Mouse (Mus musculus): ENCODE results near the gene Rpl10a. TPM values are rescaled to one million over a fixed set of nuclear protein-coding genes. Genes with fewer than 3 reads are reported as not detected.

Gene Rpl10a
- 616 TPM in 2 replicates for polyA plus RNA-seq (2014; fragmentation: Nextera tagmentation; extraction: Ambion mirVana)

DNA sequence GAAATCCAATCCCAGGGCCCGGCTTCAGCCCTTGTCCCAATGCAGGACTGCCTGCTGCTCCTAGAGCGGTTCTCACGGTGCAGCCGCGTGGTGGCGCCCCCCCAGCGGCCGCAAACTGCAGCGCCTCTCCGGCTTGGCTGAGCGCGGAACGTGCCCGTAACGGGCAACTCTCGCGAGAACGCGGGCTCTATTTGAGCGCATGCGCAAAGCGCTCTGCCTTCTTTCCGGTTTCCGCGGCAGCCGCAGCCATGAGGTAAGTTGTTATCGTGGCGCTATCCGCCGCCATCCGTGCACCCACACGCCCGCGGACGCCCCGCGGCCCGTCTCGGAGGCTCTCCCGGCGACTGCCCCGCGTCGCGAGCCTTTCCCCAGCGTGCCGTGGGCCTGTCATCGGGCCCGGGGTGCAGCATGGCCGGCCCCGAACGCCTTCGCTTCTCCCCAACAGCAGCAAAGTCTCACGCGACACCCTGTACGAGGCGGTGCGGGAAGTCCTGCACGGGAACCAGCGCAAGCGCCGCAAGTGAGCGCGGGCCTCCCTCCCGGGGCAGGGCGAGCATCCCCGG, at the start of gene Rpl10a:
Gene Rpl10a, plus strand, starts transcription at position 106 of the 563 bp plus-strand sequence.
- peak; percentile 99 for DNase-seq (ENCODE audit: low spot score)
- Histone ChIP-seq H3K27me3 (ENCODE audit: control insufficient read depth, insufficient read depth, low read length) (no peaks in the 10 kb centered on the region), H3K9ac (ENCODE audit: low read length) (peak within 1 kb of the TSS; percentile 99), H3K4me3 (ENCODE audit: low read depth, low read length) (peak within 1 kb of the TSS; percentile 97), H3K27ac (replicated peaks; ENCODE audit: low read depth, low read length) (peak within 1 kb of the TSS; percentile 95), H3K36me3 (ENCODE audit: control insufficient read depth, insufficient read depth, low read length) (peaks cover 17% of the 10 kb centered on the region), H3K4me2 (ENCODE audit: low read depth, severe bottlenecking) (peak within 1 kb of the TSS; percentile 75), H3K9me3 (ENCODE audit: control insufficient read depth, low read length) (no peaks in the 10 kb centered on the region), H3K4me1 (ENCODE audit: control insufficient read depth, insufficient read depth, low read length) (peaks cover 39% of the 10 kb centered on the region)
- WGBS, result under 1% methylated on average over 67 of the region's 67 CpGs
- peak; percentile 80 for ATAC-seq (ENCODE audit: insufficient number of reproducible peaks, low FRiP score, low TSS enrichment, low read depth)

DNA sequence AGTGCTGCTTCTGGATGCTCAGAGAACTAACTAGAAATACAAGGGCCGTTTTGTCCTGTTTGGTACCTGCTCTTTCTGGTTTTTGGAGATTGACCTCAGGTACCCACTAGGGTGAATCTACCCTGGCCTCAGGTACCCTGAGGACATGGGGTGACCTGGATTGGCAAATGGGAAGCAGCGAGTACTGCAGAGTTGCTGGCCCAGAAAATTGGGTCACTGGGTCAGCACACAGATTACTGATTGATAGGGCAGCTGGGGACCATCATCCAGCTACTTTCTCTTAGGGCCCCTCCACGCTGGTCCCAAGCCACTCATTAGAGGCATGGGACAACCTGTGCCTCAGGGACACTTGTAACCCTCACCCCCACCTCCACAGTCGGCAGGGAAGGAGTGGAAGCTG, 49.0 kb upstream of the Rpl10a start:
- Histone ChIP-seq H3K9me3 (ENCODE audit: control insufficient read depth, low read length) (no peaks in the 10 kb centered on the region), H3K4me2 (ENCODE audit: low read depth, severe bottlenecking) (no peak overlapping the region), H3K9ac (ENCODE audit: low read length) (no peak overlapping the region), H3K36me3 (ENCODE audit: control insufficient read depth, insufficient read depth, low read length) (no peaks in the 10 kb centered on the region), H3K4me3 (ENCODE audit: low read depth, low read length) (no peak overlapping the region), H3K27ac (replicated peaks; ENCODE audit: low read depth, low read length) (peak overlapping the region; percentile 51; the same call in 1 of the 2 replicates), H3K4me1 (ENCODE audit: control insufficient read depth, insufficient read depth, low read length) (peaks cover 30% of the 10 kb centered on the region), H3K27me3 (ENCODE audit: control insufficient read depth, insufficient read depth, low read length) (no peaks in the 10 kb centered on the region)
- ATAC-seq (ENCODE audit: insufficient number of reproducible peaks, low FRiP score, low TSS enrichment, low read depth) (no peak), DNase-seq (ENCODE audit: low spot score) (no peak)
- 46% methylated on average over 4 of the region's 4 CpGs for WGBS

DNA sequence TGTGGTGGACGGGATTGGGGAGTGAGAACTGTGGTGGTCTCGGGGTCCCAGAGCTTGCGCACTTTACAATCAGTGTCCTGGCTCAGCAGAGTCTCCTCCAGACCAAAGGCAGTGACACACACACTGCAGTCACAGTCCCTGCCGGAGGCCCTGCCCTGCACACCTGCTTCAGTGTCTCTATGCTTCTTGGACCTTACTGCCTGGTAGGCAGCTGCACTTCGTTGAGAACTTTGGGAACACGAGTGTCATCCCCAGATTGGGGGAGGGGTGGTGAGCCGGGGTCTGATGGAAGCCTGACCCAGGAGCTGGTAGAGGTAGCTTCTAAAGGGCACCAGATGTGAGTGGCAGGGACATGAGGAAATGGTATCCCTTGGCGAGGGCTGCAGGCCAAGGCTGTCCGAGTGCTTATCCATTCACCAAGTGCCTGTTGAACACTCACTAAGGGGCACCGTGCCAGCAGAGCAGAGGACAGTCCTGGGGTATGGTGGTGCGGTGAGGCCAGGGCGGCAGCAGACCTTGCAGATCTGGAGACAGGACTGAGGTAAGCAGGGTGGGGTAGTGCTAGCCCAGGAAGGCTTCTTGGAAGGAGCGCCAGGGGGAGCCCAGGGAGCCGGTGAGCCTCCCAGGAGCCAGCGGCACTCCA, 48.4 kb upstream of the Rpl10a start:
- ATAC-seq (ENCODE audit: insufficient number of reproducible peaks, low FRiP score, low TSS enrichment, low read depth) (no peak), DNase-seq (ENCODE audit: low spot score) (no peak)
- Histone ChIP-seq H3K9me3 (ENCODE audit: control insufficient read depth, low read length) (no peaks in the 10 kb centered on the region), H3K9ac (ENCODE audit: low read length) (no peak overlapping the region), H3K4me3 (ENCODE audit: low read depth, low read length) (no peak overlapping the region), H3K4me2 (ENCODE audit: low read depth, severe bottlenecking) (no peak overlapping the region), H3K27me3 (ENCODE audit: control insufficient read depth, insufficient read depth, low read length) (no peaks in the 10 kb centered on the region), H3K4me1 (ENCODE audit: control insufficient read depth, insufficient read depth, low read length) (peaks cover 31% of the 10 kb centered on the region), H3K27ac (replicated peaks; ENCODE audit: low read depth, low read length) (peak overlapping the region; percentile 51; the same call in 1 of the 2 replicates), H3K36me3 (ENCODE audit: control insufficient read depth, insufficient read depth, low read length) (no peaks in the 10 kb centered on the region)
- 65% methylated on average over 15 of the region's 15 CpGs for WGBS

DNA sequence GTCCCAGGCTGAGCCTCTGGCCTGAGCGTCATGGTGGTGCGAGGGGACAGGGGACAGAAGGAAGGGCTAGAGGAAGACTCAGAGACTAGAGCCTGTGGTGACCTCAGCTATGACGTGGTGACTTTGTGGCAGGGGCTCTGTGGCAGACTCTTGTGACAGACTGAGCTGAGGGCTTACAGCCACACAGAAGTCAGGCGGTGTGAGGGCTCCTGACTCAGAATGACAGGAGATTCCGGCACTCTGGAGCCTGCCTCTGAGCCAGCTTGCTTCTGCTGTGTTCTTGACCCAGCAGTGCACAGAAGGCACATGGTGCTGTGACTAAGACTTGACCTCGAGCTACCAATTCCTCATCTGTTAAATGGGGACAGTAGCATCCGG, 47.9 kb upstream of the Rpl10a start:
- 73% methylated on average over 7 of the region's 7 CpGs for WGBS
- Histone ChIP-seq H3K36me3 (ENCODE audit: control insufficient read depth, insufficient read depth, low read length) (no peaks in the 10 kb centered on the region), H3K9me3 (ENCODE audit: control insufficient read depth, low read length) (no peaks in the 10 kb centered on the region), H3K27me3 (ENCODE audit: control insufficient read depth, insufficient read depth, low read length) (no peaks in the 10 kb centered on the region), H3K4me1 (ENCODE audit: control insufficient read depth, insufficient read depth, low read length) (peaks cover 34% of the 10 kb centered on the region), H3K27ac (replicated peaks; ENCODE audit: low read depth, low read length) (no peak overlapping the region; the same call in 1 of the 2 replicates), H3K4me3 (ENCODE audit: low read depth, low read length) (no peak overlapping the region), H3K4me2 (ENCODE audit: low read depth, severe bottlenecking) (no peak overlapping the region), H3K9ac (ENCODE audit: low read length) (no peak overlapping the region)
- no peak for DNase-seq (ENCODE audit: low spot score)
- no peak for ATAC-seq (ENCODE audit: insufficient number of reproducible peaks, low FRiP score, low TSS enrichment, low read depth)

DNA sequence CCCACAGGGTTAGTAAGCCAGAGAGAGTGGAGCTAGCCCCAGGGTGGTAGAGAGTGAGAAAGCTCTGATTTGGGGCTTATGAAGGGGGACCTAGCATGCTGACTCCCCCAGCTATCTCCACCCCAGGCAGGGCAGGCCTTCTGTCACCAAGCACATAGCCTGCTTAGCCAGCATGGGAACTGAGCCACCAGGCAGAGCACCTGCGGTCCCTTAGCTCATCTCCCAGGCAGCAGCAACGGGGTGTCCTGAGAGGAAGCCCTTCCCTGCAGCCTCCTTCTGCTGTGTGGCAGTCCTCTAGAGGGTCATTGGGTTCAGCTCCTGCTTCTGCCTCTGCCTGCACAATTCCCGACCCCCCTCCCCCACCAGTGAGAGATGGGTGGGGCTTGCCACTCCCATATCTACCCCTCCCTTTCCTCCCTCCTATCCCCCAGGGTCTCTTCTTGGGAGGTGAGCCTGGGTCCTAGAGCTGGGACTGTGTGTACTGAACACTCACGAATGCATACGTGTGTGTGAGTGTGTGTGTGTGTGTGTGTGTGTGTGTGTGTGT, 47.4 kb upstream of the Rpl10a start:
- H3K4me3 ChIP-seq (ENCODE audit: low read depth, low read length), result no peak overlapping the region
- no peaks in the 10 kb centered on the region for H3K9me3 ChIP-seq (ENCODE audit: control insufficient read depth, low read length)
- H3K27me3 ChIP-seq (ENCODE audit: control insufficient read depth, insufficient read depth, low read length), result no peaks in the 10 kb centered on the region
- WGBS, result 63% methylated on average over 5 of the region's 5 CpGs
- ATAC-seq (ENCODE audit: insufficient number of reproducible peaks, low FRiP score, low TSS enrichment, low read depth) (no peak), DNase-seq (ENCODE audit: low spot score) (no peak)
- no peak overlapping the region for H3K9ac ChIP-seq (ENCODE audit: low read length)
- no peak overlapping the region for H3K27ac ChIP-seq (replicated peaks; ENCODE audit: low read depth, low read length)
- H3K4me1 ChIP-seq (ENCODE audit: control insufficient read depth, insufficient read depth, low read length), result peaks cover 34% of the 10 kb centered on the region
- H3K36me3 ChIP-seq (ENCODE audit: control insufficient read depth, insufficient read depth, low read length), result no peaks in the 10 kb centered on the region
- no peak overlapping the region for H3K4me2 ChIP-seq (ENCODE audit: low read depth, severe bottlenecking)

DNA sequence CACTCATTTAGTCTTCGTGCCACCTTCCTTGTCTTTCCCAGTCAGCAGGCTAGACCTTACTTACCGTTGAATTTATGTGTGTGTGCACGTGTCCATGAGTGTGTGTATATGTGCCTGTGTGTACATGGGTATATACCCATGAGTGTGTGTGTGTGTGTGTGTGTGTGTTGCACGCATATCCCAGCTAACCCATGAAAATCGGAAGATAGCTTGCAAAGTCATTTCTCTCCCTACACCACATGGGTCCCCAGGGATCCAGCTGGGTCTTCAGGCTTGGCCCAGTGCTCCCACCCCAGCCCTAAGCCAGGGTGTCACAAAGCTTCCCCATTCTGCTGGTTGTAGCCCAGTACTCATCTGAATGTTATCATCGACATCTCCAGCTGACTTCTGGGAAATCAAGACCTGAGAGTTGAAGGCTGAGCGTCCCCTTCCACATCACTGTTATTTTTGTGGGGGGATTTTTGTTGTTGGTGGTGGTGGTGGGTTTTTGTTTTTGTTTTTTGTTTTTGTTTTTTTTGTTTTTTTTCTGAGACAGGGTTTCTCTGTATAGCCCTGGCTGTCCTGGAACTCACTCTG, 46.3 kb upstream of the Rpl10a start:
- 92% methylated on average over 7 of the region's 7 CpGs for WGBS
- H3K27ac ChIP-seq (replicated peaks; ENCODE audit: low read depth, low read length), result no peak overlapping the region

DNA sequence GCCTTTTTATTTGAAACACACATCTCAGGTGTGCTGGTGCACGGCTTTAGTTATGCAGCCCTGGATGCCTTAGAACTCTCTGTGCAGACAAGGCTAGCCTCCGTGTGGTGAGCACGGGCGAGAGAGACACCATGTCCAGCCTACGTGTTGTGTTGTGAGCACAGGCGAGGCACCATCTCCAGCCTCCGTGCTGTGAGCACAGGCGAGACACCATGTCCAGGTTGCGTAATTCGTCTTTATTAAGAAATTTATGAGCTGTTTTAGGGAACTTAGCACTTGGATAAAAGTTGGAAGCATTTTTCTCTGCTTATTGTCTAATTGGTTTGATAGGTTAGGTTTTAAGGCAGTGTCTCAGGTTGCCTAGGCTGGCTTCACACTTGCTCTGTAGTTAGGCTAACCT, 45.1 kb upstream of the Rpl10a start:
- no peak for ATAC-seq (ENCODE audit: insufficient number of reproducible peaks, low FRiP score, low TSS enrichment, low read depth)
- H3K9ac ChIP-seq (ENCODE audit: low read length), result no peak overlapping the region
- no peaks in the 10 kb centered on the region for H3K9me3 ChIP-seq (ENCODE audit: control insufficient read depth, low read length)
- peaks cover 37% of the 10 kb centered on the region for H3K4me1 ChIP-seq (ENCODE audit: control insufficient read depth, insufficient read depth, low read length)
- H3K4me3 ChIP-seq (ENCODE audit: low read depth, low read length), result no peak overlapping the region
- H3K4me2 ChIP-seq (ENCODE audit: low read depth, severe bottlenecking), result no peak overlapping the region
- no peak for DNase-seq (ENCODE audit: low spot score)
- H3K27ac ChIP-seq (replicated peaks; ENCODE audit: low read depth, low read length), result no peak overlapping the region
- H3K27me3 ChIP-seq (ENCODE audit: control insufficient read depth, insufficient read depth, low read length), result no peaks in the 10 kb centered on the region
- H3K36me3 ChIP-seq (ENCODE audit: control insufficient read depth, insufficient read depth, low read length), result peaks cover 2% of the 10 kb centered on the region; the same call in 1 of the 2 replicates
- WGBS, result 79% methylated on average over 10 of the region's 10 CpGs

More for the DNA sequence above, 46.3 kb upstream of the Rpl10a start:
- Histone ChIP-seq H3K4me1 (ENCODE audit: control insufficient read depth, insufficient read depth, low read length) (peaks cover 37% of the 10 kb centered on the region), H3K27me3 (ENCODE audit: control insufficient read depth, insufficient read depth, low read length) (no peaks in the 10 kb centered on the region), H3K9me3 (ENCODE audit: control insufficient read depth, low read length) (no peaks in the 10 kb centered on the region), H3K4me2 (ENCODE audit: low read depth, severe bottlenecking) (no peak overlapping the region), H3K36me3 (ENCODE audit: control insufficient read depth, insufficient read depth, low read length) (no peaks in the 10 kb centered on the region), H3K9ac (ENCODE audit: low read length) (no peak overlapping the region), H3K4me3 (ENCODE audit: low read depth, low read length) (no peak overlapping the region)
- DNase-seq (ENCODE audit: low spot score), result no peak
- ATAC-seq (ENCODE audit: insufficient number of reproducible peaks, low FRiP score, low TSS enrichment, low read depth), result no peak

DNA sequence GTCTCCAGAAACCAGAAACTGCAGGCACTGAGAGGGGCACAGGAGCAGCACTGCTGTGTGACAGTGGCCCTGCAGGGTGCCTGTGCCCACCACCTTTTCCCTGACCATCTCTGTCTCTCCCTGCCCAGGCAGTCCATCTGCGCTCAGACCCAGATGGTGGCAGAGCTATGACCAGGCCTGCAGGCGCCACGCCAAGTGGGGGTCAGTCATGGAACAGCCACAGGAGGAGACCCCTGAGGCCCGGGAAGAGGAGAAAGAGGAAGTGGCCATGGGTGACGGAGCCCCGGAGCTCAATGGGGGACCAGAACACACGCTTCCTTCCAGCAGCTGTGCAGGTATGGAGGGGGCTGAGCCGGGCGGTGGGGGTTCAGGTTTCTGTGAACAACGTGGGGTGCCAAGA, 42.1 kb upstream of the Rpl10a start:
- ATAC-seq (ENCODE audit: insufficient number of reproducible peaks, low FRiP score, low TSS enrichment, low read depth), result no peak
- Histone ChIP-seq H3K9ac (ENCODE audit: low read length) (no peak overlapping the region), H3K36me3 (ENCODE audit: control insufficient read depth, insufficient read depth, low read length) (peaks cover 4% of the 10 kb centered on the region; the same call in 1 of the 2 replicates)

More for the DNA sequence above, 42.1 kb upstream of the Rpl10a start:
- Histone ChIP-seq H3K4me2 (ENCODE audit: low read depth, severe bottlenecking) (no peak overlapping the region), H3K27ac (replicated peaks; ENCODE audit: low read depth, low read length) (no peak overlapping the region), H3K4me3 (ENCODE audit: low read depth, low read length) (no peak overlapping the region), H3K9me3 (ENCODE audit: control insufficient read depth, low read length) (no peaks in the 10 kb centered on the region), H3K4me1 (ENCODE audit: control insufficient read depth, insufficient read depth, low read length) (peaks cover 18% of the 10 kb centered on the region), H3K27me3 (ENCODE audit: control insufficient read depth, insufficient read depth, low read length) (no peaks in the 10 kb centered on the region)
- DNase-seq (ENCODE audit: low spot score), result no peak
- WGBS, result 79% methylated on average over 10 of the region's 10 CpGs

Data from limb, embryonic 11.5 days (tissue).